Mouse (Mus musculus) MEL (cell line): ENCODE results near the gene Rnf103. TPM values are rescaled to one million over a fixed set of nuclear protein-coding genes. Genes with fewer than 3 reads are reported as not detected.
A peak's percentile ranks its signal among the peaks of the same experiment; 100 is the strongest.

Source experiments
- DNase-seq: peaks from one replicate; pipeline ENCODE4 v3.0.0; 2011; ENCODE audit warnings: low read depth, low spot score
- H3K27ac ChIP-seq: 2 replicates; pipeline ENCODE4 v1.5.1; 2012; ENCODE audit warnings: low read depth, mild to moderate bottlenecking, control low read depth, low read length, moderate library complexity; ENCODE audit not compliant: control insufficient read depth
- H3K27me3 ChIP-seq, 2 experiments: fragments of 150-350 bp in 1 of 2; sonication (generic) in 1 of 2; 2 replicates each; pipeline ENCODE4 v1.6.1; 2012; ENCODE audit warnings: low read length in 2 of 2, mild to moderate bottlenecking in 2 of 2, improper control_type of control experiment in 1 of 2, moderate library complexity in 1 of 2; ENCODE audit not compliant: insufficient read depth in 2 of 2, control insufficient read depth in 1 of 2
- H3K36me3 ChIP-seq, 2 experiments: 2 replicates each; pipeline ENCODE4 v1.6.1; 2012 to 2014; ENCODE audit warnings: low read length in 2 of 2, improper control_type of control experiment in 1 of 2, inconsistent platforms in 1 of 2, mild to moderate bottlenecking in 1 of 2; ENCODE audit not compliant: insufficient read depth in 2 of 2, control insufficient read depth in 1 of 2
- H3K4me1 ChIP-seq, 2 experiments: fragments of 150-350 bp in 1 of 2; sonication (generic) in 1 of 2; 2 replicates each; pipeline ENCODE4 v1.6.1; 2012; ENCODE audit warnings: low read length in 2 of 2, improper control_type of control experiment in 1 of 2, mild to moderate bottlenecking in 1 of 2; ENCODE audit not compliant: insufficient read depth in 2 of 2, control insufficient read depth in 1 of 2
- H3K4me3 ChIP-seq, 2 experiments: fragments of 150-350 bp in 1 of 2; sonication (generic) in 1 of 2; 2 replicates each; pipeline ENCODE4 v1.5.1; 2012; ENCODE audit warnings: low read depth in 2 of 2, low read length in 2 of 2, mild to moderate bottlenecking in 2 of 2, moderate library complexity in 2 of 2, control low read depth in 1 of 2, improper control_type of control experiment in 1 of 2; ENCODE audit not compliant: control insufficient read depth in 1 of 2, insufficient read depth in 1 of 2
- H3K79me2 ChIP-seq: 2 replicates; pipeline ENCODE4 v1.6.1; 2012; ENCODE audit warnings: mild to moderate bottlenecking, low read length, moderate library complexity; ENCODE audit not compliant: control insufficient read depth, poor library complexity, insufficient read depth
- H3K9ac ChIP-seq: 2 replicates; pipeline ENCODE4 v1.6.1; 2012; ENCODE audit warnings: low read depth, mild to moderate bottlenecking, control low read depth, low read length, moderate library complexity; ENCODE audit not compliant: control insufficient read depth, poor library complexity, severe bottlenecking
- H3K9me3 ChIP-seq: fragments of 150-350 bp; sonication (generic); replicated peaks from 2 replicates; pipeline ENCODE4 v1.6.1; 2012; ENCODE audit warnings: mild to moderate bottlenecking, low read length, improper control_type of control experiment, moderate library complexity; ENCODE audit not compliant: insufficient read depth
- CHD1 ChIP-seq: IDR thresholded peaks from 2 replicates; pipeline ENCODE4 v1.6.1; 2012; ENCODE audit warnings: low read depth, mild to moderate bottlenecking, inconsistent platforms, low read length, improper control_type of control experiment
- CTCF ChIP-seq, 3 experiments: IDR thresholded peaks in 2 of 3; conservative IDR thresholded peaks in 1 of 3; 2 replicates each; pipeline ENCODE4 v1.5.1; 2011 to 2012; ENCODE audit warnings: low read length in 3 of 3, low read depth in 2 of 3, mild to moderate bottlenecking in 2 of 3, improper control_type of control experiment in 1 of 3, inconsistent platforms in 1 of 3, mixed read lengths in 1 of 3, moderate library complexity in 1 of 3; ENCODE audit not compliant: control insufficient read depth in 1 of 3, insufficient read depth in 1 of 3, poor library complexity in 1 of 3, severe bottlenecking in 1 of 3
- E2F4 ChIP-seq: IDR thresholded peaks from 2 replicates; pipeline ENCODE4 v1.6.1; 2011; ENCODE audit warnings: low read depth, low read length, improper control_type of control experiment, borderline replicate concordance
- GABPA ChIP-seq: IDR thresholded peaks from 2 replicates; pipeline ENCODE4 v1.6.1; 2012; ENCODE audit warnings: low read depth, mild to moderate bottlenecking, inconsistent platforms, low read length, improper control_type of control experiment, moderate library complexity
- GATA1 ChIP-seq: IDR thresholded peaks from 2 replicates; pipeline ENCODE4 v1.6.1; 2011; ENCODE audit warnings: low read depth, low read length, improper control_type of control experiment
- HCFC1 ChIP-seq: IDR thresholded peaks from 2 replicates; pipeline ENCODE4 v1.6.1; 2012; ENCODE audit warnings: low read depth, mild to moderate bottlenecking, inconsistent platforms, low read length, improper control_type of control experiment, moderate library complexity
- KAT2A ChIP-seq: conservative IDR thresholded peaks from 2 replicates; pipeline ENCODE4 v1.6.1; 2012; ENCODE audit warnings: low read depth, low read length, improper control_type of control experiment, inconsistent platforms
- MAX ChIP-seq: IDR thresholded peaks from 2 replicates; pipeline ENCODE4 v1.6.1; 2011; ENCODE audit warnings: low read length, improper control_type of control experiment
- MAZ ChIP-seq: IDR thresholded peaks from 2 replicates; pipeline ENCODE4 v1.6.1; 2012; ENCODE audit warnings: low read depth, mild to moderate bottlenecking, inconsistent platforms, low read length, improper control_type of control experiment
- MYB ChIP-seq: IDR thresholded peaks from 2 replicates; pipeline ENCODE4 v1.6.1; 2011; ENCODE audit warnings: mild to moderate bottlenecking, low read depth, low read length, improper control_type of control experiment
- MYC ChIP-seq: IDR thresholded peaks from 2 replicates; pipeline ENCODE4 v1.6.1; 2011; ENCODE audit warnings: low read depth, mild to moderate bottlenecking, low read length, improper control_type of control experiment, moderate library complexity
- NRF1 ChIP-seq: IDR thresholded peaks from 2 replicates; pipeline ENCODE4 v1.6.1; 2014; ENCODE audit warnings: low read depth, mild to moderate bottlenecking, inconsistent platforms, low read length, improper control_type of control experiment, moderate library complexity; ENCODE audit not compliant: poor library complexity, insufficient read depth, severe bottlenecking
- RAD21 ChIP-seq: IDR thresholded peaks from 2 replicates; pipeline ENCODE4 v1.6.1; 2011; ENCODE audit warnings: mild to moderate bottlenecking, low read depth, low read length, improper control_type of control experiment
- SMC3 ChIP-seq: IDR thresholded peaks from 2 replicates; pipeline ENCODE4 v1.6.1; 2011; ENCODE audit warnings: low read depth, low read length, improper control_type of control experiment
- TAL1 ChIP-seq: IDR thresholded peaks from 2 replicates; pipeline ENCODE4 v1.6.1; 2012; ENCODE audit warnings: mild to moderate bottlenecking, inconsistent platforms, low read length, moderate library complexity, mixed read lengths
- TCF12 ChIP-seq: IDR thresholded peaks from 2 replicates; pipeline ENCODE4 v1.6.1; 2014; ENCODE audit warnings: low read depth, mild to moderate bottlenecking, inconsistent platforms, low read length, improper control_type of control experiment, moderate library complexity
- UBTF ChIP-seq: IDR thresholded peaks from 2 replicates; pipeline ENCODE4 v1.6.1; 2012; ENCODE audit warnings: low read depth, mild to moderate bottlenecking, inconsistent platforms, low read length, improper control_type of control experiment, moderate library complexity, borderline replicate concordance; ENCODE audit not compliant: insufficient read depth
- USF1 ChIP-seq: IDR thresholded peaks from 2 replicates; pipeline ENCODE4 v1.6.1; 2014; ENCODE audit warnings: low read depth, mild to moderate bottlenecking, inconsistent platforms, low read length, improper control_type of control experiment, moderate library complexity
- ZC3H11A ChIP-seq: IDR thresholded peaks from 2 replicates; pipeline ENCODE4 v1.6.1; 2012; ENCODE audit warnings: low read depth, mild to moderate bottlenecking, inconsistent platforms, low read length, improper control_type of control experiment
- polyA plus RNA-seq, 2 experiments: library from polyadenylated mRNA; stranded (reverse) in 1 of 2; unstranded in 1 of 2; fragments of >175 nt in 1 of 2; fragments of >200 nt in 1 of 2; gene quantifications; 2 replicates each; pipeline versions ENCODE4 v1.2.1 to v1.2.4; 2012; ENCODE audit warnings: low replicate concordance in 2 of 2, low read depth in 1 of 2; ENCODE audit not compliant: insufficient read length in 2 of 2, insufficient read depth in 1 of 2, missing spikeins in 1 of 2
- total RNA-seq: library from RNA; depleted of rRNA; stranded (reverse); fragments of 300-350 nt; gene quantifications from 2 replicates; pipeline ENCODE4 v1.2.3, GENCODE M21; 2012

Rnf103 gene
- total and polyA plus RNA-seq, 3 experiments: 3.3 to 4.9 TPM; not detected in 1

- Histone ChIP-seq H3K79me2 (peaks cover 7% of the 10 kb centered on the region), H3K9ac (peak overlapping the region; percentile 97), H3K27me3 (peaks cover 0 to 1% of the 10 kb centered on the region in 2 experiments; a peak in 1 of 4 replicates), H3K9me3 (no peaks in the 10 kb centered on the region), H3K4me3 (peak overlapping the region; percentile 85 to 95), H3K36me3 (peaks cover 2 to 12% of the 10 kb centered on the region in 2 experiments; a peak in 2 of 4 replicates), H3K27ac (no peak overlapping the region), H3K4me1 (peaks cover 5% of the 10 kb centered on the region in 2 experiments)
- TF ChIP-seq TCF12 (no peak), MAX (no peak), GATA1 (no peak), UBTF (no peak), NRF1 (no peak)
- no peak for DNase-seq
Observed at GRCm38 (mm10) chr6:71492756-71493674, 679 bp upstream of the Rnf103 start.

GRCm38 (mm10) chr6:71494341-71495020 lies 787 bp downstream of the Rnf103 start:
- no peaks in the 10 kb centered on the region for H3K9me3 ChIP-seq
- peaks cover 0 to 1% of the 10 kb centered on the region in 2 experiments; a peak in 1 of 4 replicates for H3K27me3 ChIP-seq
- peaks cover 0 to 5% of the 10 kb centered on the region in 2 experiments; a peak in 2 of 4 replicates for H3K4me1 ChIP-seq
- peak overlapping the region; percentile 55 for H3K27ac ChIP-seq
- H3K79me2 ChIP-seq: peaks cover 7% of the 10 kb centered on the region
- H3K36me3 ChIP-seq: peaks cover 2 to 12% of the 10 kb centered on the region in 2 experiments; a peak in 2 of 4 replicates
- H3K9ac ChIP-seq: peak overlapping the region; percentile 97
- TF ChIP-seq MAZ (no peak), UBTF (0 out of 2 replicates have a peak, but pooled peaks have one; percentile 52), RAD21 (no peak), CTCF (IDR thresholded peaks at IDR 0.05 in 2 of 3, conservative IDR thresholded peaks at IDR 0.05 in 1 of 3; ENCODE audit: control insufficient read depth in 1 of 3, insufficient read depth in 1 of 3, low read depth in 2 of 3, low read length in 3 of 3, poor library complexity in 1 of 3, severe bottlenecking in 1 of 3) (no peak)
- peak; percentile 63 for DNase-seq
- H3K4me3 ChIP-seq: peak overlapping the region; percentile 85 to 95

GRCm38 (mm10) chr6:71500575-71500974 lies 6.9 kb downstream of the Rnf103 start:
- Histone ChIP-seq H3K27ac (no peak overlapping the region), H3K4me3 (no peak overlapping the region), H3K36me3 (peaks cover 2 to 14% of the 10 kb centered on the region in 2 experiments; a peak in 2 of 4 replicates), H3K79me2 (no peaks in the 10 kb centered on the region), H3K4me1 (peaks cover 0 to 5% of the 10 kb centered on the region in 2 experiments; a peak in 2 of 4 replicates), H3K27me3 (no peaks in the 10 kb centered on the region), H3K9me3 (no peaks in the 10 kb centered on the region), H3K9ac (no peak overlapping the region)
- TF ChIP-seq ZC3H11A (no peak), USF1 (no peak), GABPA (no peak), HCFC1 (no peak), CHD1 (no peak), SMC3 (no peak), MYB (no peak), MYC (no peak), KAT2A (no peak), TAL1 (no peak), E2F4 (no peak)
- DNase-seq: no peak
